Mouse (Mus musculus) lung, embryonic 15.5 days (tissue): ENCODE data around the gene Myo6. TPM values are rescaled to one million over a fixed set of nuclear protein-coding genes. Genes with fewer than 3 reads are reported as not detected.

ENCODE experiments used
- ATAC-seq: fragments of 200-750 bp; cut with Nextera tagmentation; 2 replicates; pipeline ENCODE4 v1.8.0; 2017; ENCODE audit warnings: moderate number of reproducible peaks, borderline replicate concordance; ENCODE audit not compliant: low FRiP score, low TSS enrichment; ENCODE audit errors: extremely low read depth
- H3K27ac ChIP-seq: fragments of 300-500 bp; sonication (generic); 2 replicates; pipeline ENCODE4 v1.5.1; 2015; ENCODE audit warnings: moderate library complexity, mild to moderate bottlenecking, inconsistent platforms
- H3K27me3 ChIP-seq: fragments of 300-500 bp; sonication (generic); 2 replicates; pipeline ENCODE4 v1.6.1; 2015; ENCODE audit warnings: inconsistent platforms
- H3K36me3 ChIP-seq: fragments of 300-500 bp; sonication (generic); 2 replicates; pipeline ENCODE4 v1.6.1; 2015; ENCODE audit warnings: inconsistent platforms
- H3K4me1 ChIP-seq: fragments of 300-500 bp; sonication (generic); 2 replicates; pipeline ENCODE4 v1.6.1; 2015; ENCODE audit warnings: inconsistent platforms
- H3K4me2 ChIP-seq: fragments of 300-500 bp; sonication (generic); 2 replicates; pipeline ENCODE4 v1.6.1; 2015; ENCODE audit warnings: inconsistent platforms, mild to moderate bottlenecking, moderate library complexity
- H3K4me3 ChIP-seq: fragments of 300-500 bp; sonication (generic); 2 replicates; pipeline ENCODE4 v1.5.1; 2015; ENCODE audit warnings: mild to moderate bottlenecking, inconsistent platforms
- H3K9ac ChIP-seq: fragments of 300-500 bp; sonication (generic); 2 replicates; pipeline ENCODE4 v1.6.1; 2015; ENCODE audit warnings: inconsistent platforms
- H3K9me3 ChIP-seq: fragments of 300-500 bp; sonication (generic); 2 replicates; pipeline ENCODE4 v1.6.1; 2016; ENCODE audit warnings: inconsistent platforms
- WGBS: fragments of 180-500 bp; shearing (Covaris S2); methylation state at CpG from one replicate; pipeline ENCODE4 v1.1.7; 2015; 5-methylcytosine and 5-hydroxymethylcytosine counted together
- polyA plus RNA-seq: library from polyadenylated mRNA; unstranded; fragments of >200 nt; fragmentation: Nextera tagmentation; extraction: Ambion mirVana; gene quantifications from 2 replicates; pipeline ENCODE4 v1.2.1, GENCODE M21; 2015

Myo6 gene
- polyA plus RNA-seq, result 26.6 and 28.2 TPM in 2 replicates

DNA sequence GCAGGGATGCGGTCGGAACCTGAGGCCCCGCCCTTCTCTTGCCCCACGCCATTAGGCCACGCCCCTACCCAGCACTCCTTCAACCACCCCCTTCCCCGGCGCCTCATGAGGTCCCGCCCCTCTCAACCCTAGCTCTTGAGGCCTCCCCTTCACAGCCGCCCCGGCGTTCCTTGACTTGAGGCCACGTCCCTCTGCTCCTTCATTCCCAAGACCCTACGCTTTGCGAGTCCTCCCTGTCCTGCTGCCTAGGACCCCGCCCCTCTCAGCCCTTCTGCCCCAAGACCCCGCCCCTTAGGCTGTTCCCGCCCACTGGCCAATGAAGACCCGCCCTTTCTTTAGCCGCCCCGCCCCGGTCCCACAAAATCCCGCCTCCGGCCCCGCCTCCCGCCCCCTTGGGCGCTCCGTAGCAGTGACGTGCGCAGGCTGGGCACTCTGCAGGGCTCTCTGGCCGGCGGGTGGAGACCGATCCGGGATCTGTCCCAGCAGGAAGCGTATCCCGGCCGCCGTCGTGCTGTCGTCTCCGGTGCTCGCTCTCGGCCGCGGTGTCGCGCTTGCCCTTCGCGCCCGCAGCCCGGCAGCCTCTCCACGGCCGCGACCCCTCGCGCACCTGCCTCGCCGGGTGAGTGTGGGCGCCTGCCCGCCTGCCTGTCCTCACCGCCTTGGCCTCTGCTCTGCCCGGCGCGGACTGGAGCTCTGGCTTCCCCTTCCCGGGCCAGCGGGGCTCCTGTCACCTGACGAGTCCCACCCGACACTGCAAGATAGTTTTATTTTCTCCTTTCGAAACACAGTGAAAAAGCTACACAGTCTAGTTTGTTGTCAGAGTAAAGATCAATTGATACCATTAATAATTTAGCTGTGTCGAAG lies at the start of gene Myo6:
Myo6 (plus strand) TSS at position 421 of the 864 bp plus-strand sequence.
- Histone ChIP-seq H3K4me1 (peaks cover 4% of the 10 kb centered on the region; the same call in 1 of the 2 replicates), H3K9me3 (no peaks in the 10 kb centered on the region), H3K36me3 (no peaks in the 10 kb centered on the region), H3K9ac (peak within 1 kb of the TSS; percentile 94), H3K4me2 (peak within 1 kb of the TSS; percentile 80), H3K27me3 (no peaks in the 10 kb centered on the region), H3K27ac (peak within 1 kb of the TSS; percentile 89), H3K4me3 (peak within 1 kb of the TSS; percentile 93)
- WGBS, result under 1% methylated on average over 69 of the region's 69 CpGs
- ATAC-seq, result peak; percentile 98

- peaks cover 35% of the 10 kb centered on the region for H3K36me3 ChIP-seq
- no peaks in the 10 kb centered on the region for H3K4me1 ChIP-seq
- no peak overlapping the region for H3K4me3 ChIP-seq
- no peaks in the 10 kb centered on the region for H3K9me3 ChIP-seq
- no peak for ATAC-seq
- no peak overlapping the region for H3K4me2 ChIP-seq
- H3K27me3 ChIP-seq, result no peaks in the 10 kb centered on the region
- no peak overlapping the region for H3K27ac ChIP-seq
- 61% methylated on average over 10 of the region's 10 CpGs for WGBS
- H3K9ac ChIP-seq, result no peak overlapping the region
Measured at GRCm38 (mm10) chr9:80145992-80146587, 18.7 kb upstream of the Myo6 start.

DNA sequence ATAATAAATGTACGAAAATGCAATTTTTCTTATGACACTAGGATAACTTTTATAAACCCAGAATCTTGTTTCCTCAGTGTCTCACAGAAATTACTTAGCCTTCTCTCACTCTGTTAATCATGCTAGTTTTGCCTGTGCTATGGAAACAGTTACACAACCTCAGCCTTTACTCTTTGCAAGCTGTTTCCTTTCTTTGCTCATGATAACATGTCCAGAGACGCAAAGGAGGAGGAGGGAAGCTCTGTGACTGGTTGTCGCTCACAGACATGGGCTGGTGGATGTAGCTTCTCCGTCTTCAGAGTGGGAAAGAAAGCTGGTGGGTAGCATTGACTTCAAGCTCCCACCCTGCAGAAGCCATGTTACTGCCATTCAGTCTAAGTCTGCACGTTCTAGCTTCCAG lies 15.2 kb upstream of the Myo6 start:
- Histone ChIP-seq H3K27me3 (no peaks in the 10 kb centered on the region), H3K36me3 (peaks cover 16% of the 10 kb centered on the region), H3K27ac (no peak overlapping the region), H3K9me3 (no peaks in the 10 kb centered on the region), H3K4me3 (no peak overlapping the region), H3K4me2 (no peak overlapping the region), H3K4me1 (no peaks in the 10 kb centered on the region), H3K9ac (no peak overlapping the region)
- no peak for ATAC-seq
- WGBS, result 62% methylated on average over 5 of the region's 5 CpGs

DNA sequence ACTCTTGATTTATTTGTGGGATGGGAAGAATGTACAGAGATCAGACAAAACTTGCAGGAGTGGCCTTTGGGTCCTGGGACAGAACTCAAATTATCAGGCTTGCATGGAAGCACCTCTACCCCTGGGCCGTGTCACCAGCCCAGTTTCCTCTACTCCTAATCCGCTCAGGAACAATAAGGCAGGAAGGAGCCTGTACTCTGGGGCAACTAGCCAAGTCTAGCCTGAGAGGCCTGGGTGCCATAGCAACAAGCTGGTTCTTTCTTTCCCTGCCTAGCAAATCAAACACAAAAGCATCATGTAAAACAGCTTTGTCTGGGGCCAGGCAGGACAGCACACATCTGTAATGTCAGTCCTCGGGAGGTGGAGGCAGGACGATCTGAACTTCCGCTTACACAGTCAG lies 9.6 kb upstream of the Myo6 start:
- no peaks in the 10 kb centered on the region for H3K4me1 ChIP-seq
- no peak overlapping the region for H3K4me2 ChIP-seq
- peak; percentile 41; the same call in 1 of the 2 replicates for ATAC-seq
- no peak overlapping the region for H3K27ac ChIP-seq
- H3K4me3 ChIP-seq, result no peak overlapping the region
- WGBS, result 69% methylated on average over 5 of the region's 5 CpGs
- H3K27me3 ChIP-seq, result no peaks in the 10 kb centered on the region
- H3K36me3 ChIP-seq, result peaks cover 6% of the 10 kb centered on the region; the same call in 1 of the 2 replicates
- H3K9ac ChIP-seq, result no peak overlapping the region
- H3K9me3 ChIP-seq, result no peaks in the 10 kb centered on the region

DNA sequence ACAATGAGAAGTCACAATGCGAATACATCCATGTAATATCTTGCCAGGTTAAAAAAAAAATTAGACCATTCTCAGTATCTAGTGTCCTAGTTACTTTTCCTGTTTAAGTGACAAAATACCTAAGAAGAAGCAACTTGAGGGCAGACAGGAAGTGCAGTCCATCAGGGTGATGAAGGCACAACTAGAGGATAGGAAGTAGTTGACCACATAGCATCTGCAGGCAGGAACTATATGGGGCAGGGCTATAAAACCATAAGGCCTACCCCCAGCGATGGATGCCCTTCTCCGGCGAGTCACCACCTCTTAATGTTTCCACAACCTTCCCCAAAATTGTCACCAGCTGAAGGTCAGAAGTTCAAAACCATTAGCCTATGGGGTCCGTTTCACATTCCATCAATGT lies 8.1 kb upstream of the Myo6 start:
- H3K27ac ChIP-seq, result no peak overlapping the region
- no peak overlapping the region for H3K4me2 ChIP-seq
- no peaks in the 10 kb centered on the region for H3K27me3 ChIP-seq
- no peaks in the 10 kb centered on the region for H3K9me3 ChIP-seq
- peaks cover 6% of the 10 kb centered on the region; the same call in 1 of the 2 replicates for H3K36me3 ChIP-seq
- ATAC-seq, result no peak
- no peak overlapping the region for H3K9ac ChIP-seq
- H3K4me1 ChIP-seq, result no peaks in the 10 kb centered on the region
- no peak overlapping the region for H3K4me3 ChIP-seq
- 71% methylated on average over 5 of the region's 5 CpGs for WGBS

GRCm38 (mm10) chr9:80157840-80158465 lies 6.9 kb upstream of the Myo6 start:
- WGBS, result 76% methylated on average over 12 of the region's 12 CpGs
- H3K27me3 ChIP-seq, result no peaks in the 10 kb centered on the region
- H3K4me1 ChIP-seq, result no peaks in the 10 kb centered on the region
- H3K27ac ChIP-seq, result no peak overlapping the region
- peaks cover under 1% of the 10 kb centered on the region; the same call in 1 of the 2 replicates for H3K36me3 ChIP-seq
- H3K4me2 ChIP-seq, result no peak overlapping the region
- H3K4me3 ChIP-seq, result no peak overlapping the region
- ATAC-seq, result no peak
- H3K9me3 ChIP-seq, result no peaks in the 10 kb centered on the region
- no peak overlapping the region for H3K9ac ChIP-seq

DNA sequence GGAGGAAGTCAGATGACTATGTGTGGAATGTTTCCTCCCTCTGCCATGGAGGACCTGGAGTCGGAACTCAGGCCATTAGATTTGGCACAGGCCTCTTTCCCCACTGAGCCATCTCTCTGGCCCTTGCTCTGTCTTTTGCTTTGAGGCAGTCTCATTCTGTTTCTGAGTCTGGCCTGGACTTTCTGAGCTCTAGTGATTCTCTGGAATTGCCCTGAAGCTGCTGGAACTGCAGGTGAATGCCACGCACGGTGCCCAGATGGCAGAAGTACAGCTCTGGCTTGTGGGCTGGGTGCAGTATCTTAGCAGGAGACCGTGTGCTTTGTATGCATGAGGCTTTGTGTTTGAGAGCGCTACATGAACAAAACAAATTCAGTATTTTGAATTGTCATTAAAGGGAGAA lies 5.9 kb upstream of the Myo6 start:
- ATAC-seq, result no peak
- H3K4me1 ChIP-seq, result no peaks in the 10 kb centered on the region
- no peaks in the 10 kb centered on the region for H3K36me3 ChIP-seq
- no peak overlapping the region for H3K9ac ChIP-seq
- 84% methylated on average over 5 of the region's 5 CpGs for WGBS
- H3K27me3 ChIP-seq, result no peaks in the 10 kb centered on the region
- H3K9me3 ChIP-seq, result no peaks in the 10 kb centered on the region
- H3K27ac ChIP-seq, result no peak overlapping the region
- H3K4me3 ChIP-seq, result no peak overlapping the region
- no peak overlapping the region for H3K4me2 ChIP-seq

DNA sequence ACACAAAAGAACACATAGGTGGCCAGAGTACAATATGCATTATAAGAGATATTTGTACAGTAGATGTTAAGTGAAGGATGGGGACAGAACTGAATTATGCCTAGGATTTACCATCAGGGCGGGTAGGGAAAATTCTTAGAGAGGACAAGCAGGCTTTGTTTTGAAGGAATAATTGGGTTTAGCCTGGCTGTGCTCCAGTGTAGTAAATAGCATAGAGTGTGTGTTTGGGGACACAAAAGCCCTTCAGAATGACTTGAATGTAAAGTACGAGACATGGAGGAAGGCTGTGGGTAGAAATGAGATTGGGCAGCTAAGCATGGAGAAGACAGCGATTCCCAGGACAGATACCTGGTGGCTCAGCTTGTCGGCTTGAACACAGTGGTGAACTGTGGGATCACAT lies 3.4 kb upstream of the Myo6 start:
- 86% methylated on average over 4 of the region's 4 CpGs for WGBS
- no peaks in the 10 kb centered on the region for H3K27me3 ChIP-seq
- H3K9ac ChIP-seq, result no peak overlapping the region
- no peaks in the 10 kb centered on the region for H3K9me3 ChIP-seq
- no peak overlapping the region for H3K4me3 ChIP-seq
- no peak overlapping the region for H3K27ac ChIP-seq
- peaks cover 4% of the 10 kb centered on the region; the same call in 1 of the 2 replicates for H3K4me1 ChIP-seq
- no peak for ATAC-seq
- no peaks in the 10 kb centered on the region for H3K36me3 ChIP-seq
- no peak overlapping the region for H3K4me2 ChIP-seq

- no peaks in the 10 kb centered on the region for H3K9me3 ChIP-seq
Measured at GRCm38 (mm10) chr9:80163126-80163723, 1.6 kb upstream of the Myo6 start.

GRCm38 (mm10) chr9:80164191-80164590 lies 640 bp upstream of the Myo6 start:
- Histone ChIP-seq H3K27me3 (no peaks in the 10 kb centered on the region), H3K9ac (peak overlapping the region; percentile 21), H3K4me2 (peak overlapping the region; percentile 80), H3K36me3 (no peaks in the 10 kb centered on the region), H3K9me3 (no peaks in the 10 kb centered on the region), H3K4me3 (peak overlapping the region; percentile 93), H3K4me1 (peaks cover 4% of the 10 kb centered on the region; the same call in 1 of the 2 replicates), H3K27ac (peak overlapping the region; percentile 89)
- WGBS, result 2% methylated on average over 12 of the region's 13 CpGs
- ATAC-seq, result no peak; the same call in 1 of the 2 replicates

More at GRCm38 (mm10) chr9:80163126-80163723, 1.6 kb upstream of the Myo6 start:
- WGBS, result 64% methylated on average over 4 of the region's 4 CpGs
- peaks cover 4% of the 10 kb centered on the region; the same call in 1 of the 2 replicates for H3K4me1 ChIP-seq
- no peak for ATAC-seq
- H3K27me3 ChIP-seq, result no peaks in the 10 kb centered on the region
- H3K27ac ChIP-seq, result no peak overlapping the region
- no peak overlapping the region for H3K4me2 ChIP-seq
- no peaks in the 10 kb centered on the region for H3K36me3 ChIP-seq
- H3K4me3 ChIP-seq, result no peak overlapping the region
- no peak overlapping the region for H3K9ac ChIP-seq

DNA sequence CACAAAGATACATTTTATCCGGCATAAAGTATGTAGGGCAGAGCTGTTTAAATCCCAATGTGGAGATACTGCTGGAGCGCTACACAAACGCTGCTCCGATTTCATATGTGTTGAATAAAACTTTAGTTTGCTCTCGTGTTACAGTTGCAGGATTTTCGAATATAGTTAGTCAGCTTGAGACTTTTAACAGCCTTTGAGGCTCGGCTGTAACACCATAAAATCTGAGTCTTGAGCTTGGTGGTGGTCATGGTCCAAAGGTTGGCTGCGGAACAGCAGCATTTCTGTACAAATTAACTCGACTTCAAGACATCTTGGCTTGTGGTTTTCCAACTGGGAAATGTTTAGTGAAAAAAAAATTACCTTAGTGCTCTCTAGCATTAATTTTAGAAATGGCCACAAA lies 859 bp downstream of the Myo6 start:
- H3K27ac ChIP-seq, result peak overlapping the region; percentile 45; the same call in 1 of the 2 replicates
- H3K36me3 ChIP-seq, result no peaks in the 10 kb centered on the region
- no peak for ATAC-seq
- no peaks in the 10 kb centered on the region for H3K27me3 ChIP-seq
- peaks cover 4% of the 10 kb centered on the region; the same call in 1 of the 2 replicates for H3K4me1 ChIP-seq
- H3K9ac ChIP-seq, result 0 out of 2 replicates have a peak overlapping the region, but pooled peaks have one; percentile 10
- 28% methylated on average over 9 of the region's 9 CpGs for whole genome bisulfite sequencing
- peak overlapping the region; percentile 93 for H3K4me3 ChIP-seq
- H3K9me3 ChIP-seq, result no peaks in the 10 kb centered on the region
- H3K4me2 ChIP-seq, result peak overlapping the region; percentile 55
